Mouse (Mus musculus): ENCODE results near the gene Col20a1. TPM values are rescaled to one million over a fixed set of nuclear protein-coding genes. Genes with fewer than 3 reads are reported as not detected.

Gene Col20a1
- 0.33 and 0.74 TPM in 2 replicates for polyA plus RNA-seq (2014; fragmentation: Nextera tagmentation; extraction: Ambion mirVana)

GRCm38 (mm10) chr2:180986449-180986848 is at the start of gene Col20a1:
Gene Col20a1, plus strand, starts transcription at chr2:180986535.
- ATAC-seq (ENCODE audit: low FRiP score), result no peak
- H3K4me2 ChIP-seq (replicated peaks), result no peak within 1 kb of the TSS
- no peaks in the 10 kb centered on the region for H3K27me3 ChIP-seq (ENCODE audit: control insufficient read depth, insufficient read depth, low read length)
- no peak within 1 kb of the TSS for H3K27ac ChIP-seq
- no peak within 1 kb of the TSS for H3K9ac ChIP-seq
- WGBS, result 41% methylated on average over 2 of the region's 2 CpGs
- H3K9me3 ChIP-seq (ENCODE audit: control insufficient read depth, low read length), result no peaks in the 10 kb centered on the region
- H3K4me1 ChIP-seq (replicated peaks; ENCODE audit: control insufficient read depth, insufficient read depth, low read length), result peaks cover 5% of the 10 kb centered on the region; the same call in 1 of the 2 replicates
- DNase-seq (ENCODE audit: low spot score), result no peak
- H3K36me3 ChIP-seq (replicated peaks; ENCODE audit: control insufficient read depth, insufficient read depth), result peaks cover 22% of the 10 kb centered on the region
- no peak within 1 kb of the TSS for H3K4me3 ChIP-seq (replicated peaks; ENCODE audit: low read length)

DNA sequence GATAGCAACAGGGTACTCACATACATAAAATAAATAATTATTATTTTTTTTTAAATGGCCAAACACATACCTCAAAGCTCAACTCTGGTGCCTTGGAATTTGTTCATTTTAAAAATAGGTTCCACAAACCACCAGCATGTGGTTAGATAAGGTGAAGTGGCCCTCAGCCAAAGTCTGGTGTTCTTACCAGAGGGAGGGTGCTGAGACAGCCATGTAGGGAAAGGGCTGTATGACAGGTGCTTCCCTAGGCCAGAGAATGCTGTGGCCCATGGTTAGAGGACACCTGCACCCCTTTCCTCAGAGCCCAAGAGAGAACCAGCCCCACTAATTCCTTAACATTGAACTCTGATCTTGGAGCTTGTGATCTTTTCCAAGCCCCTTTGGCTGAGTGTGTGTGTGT is 46.1 kb upstream of the Col20a1 start:
- H3K27me3 ChIP-seq (ENCODE audit: control insufficient read depth, insufficient read depth, low read length), result no peaks in the 10 kb centered on the region
- no peaks in the 10 kb centered on the region for H3K4me1 ChIP-seq (replicated peaks; ENCODE audit: control insufficient read depth, insufficient read depth, low read length)
- no peak overlapping the region for H3K4me2 ChIP-seq (replicated peaks)
- no peak overlapping the region for H3K4me3 ChIP-seq (replicated peaks; ENCODE audit: low read length)
- no peak for DNase-seq (ENCODE audit: low spot score)
- no peak overlapping the region for H3K9ac ChIP-seq
- no peaks in the 10 kb centered on the region for H3K9me3 ChIP-seq (ENCODE audit: control insufficient read depth, low read length)
- no peak for ATAC-seq (ENCODE audit: low FRiP score)
- H3K27ac ChIP-seq, result no peak overlapping the region
- peaks cover 28% of the 10 kb centered on the region for H3K36me3 ChIP-seq (replicated peaks; ENCODE audit: control insufficient read depth, insufficient read depth)

DNA sequence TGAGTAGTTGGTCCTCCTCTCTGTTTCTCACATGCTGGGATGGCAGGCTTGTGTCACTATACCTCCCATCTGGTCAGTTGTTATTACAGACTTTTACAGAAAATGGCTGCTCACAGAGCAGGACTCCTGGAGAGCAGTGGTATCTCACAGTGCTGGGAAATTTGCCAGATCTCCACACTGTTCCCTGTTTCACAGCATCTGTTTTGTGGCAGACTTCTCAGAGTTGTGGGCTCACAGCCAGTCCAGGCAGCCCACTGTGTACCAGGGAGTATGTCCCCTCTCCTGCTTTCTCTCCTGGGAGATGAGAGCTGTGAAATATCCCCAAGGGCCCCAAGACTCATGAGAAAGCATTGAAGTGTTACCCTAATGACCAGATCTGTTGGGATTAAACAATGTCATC is 44.5 kb upstream of the Col20a1 start:
- peak overlapping the region; percentile 41; the same call in 1 of the 2 replicates for H3K27ac ChIP-seq
- no peak overlapping the region for H3K4me3 ChIP-seq (replicated peaks; ENCODE audit: low read length)
- no peak for DNase-seq (ENCODE audit: low spot score)
- no peaks in the 10 kb centered on the region for H3K9me3 ChIP-seq (ENCODE audit: control insufficient read depth, low read length)
- no peaks in the 10 kb centered on the region for H3K27me3 ChIP-seq (ENCODE audit: control insufficient read depth, insufficient read depth, low read length)
- ATAC-seq (ENCODE audit: low FRiP score), result no peak
- H3K4me1 ChIP-seq (replicated peaks; ENCODE audit: control insufficient read depth, insufficient read depth, low read length), result no peaks in the 10 kb centered on the region
- peaks cover 25% of the 10 kb centered on the region for H3K36me3 ChIP-seq (replicated peaks; ENCODE audit: control insufficient read depth, insufficient read depth)
- no peak overlapping the region for H3K4me2 ChIP-seq (replicated peaks)
- H3K9ac ChIP-seq, result no peak overlapping the region

GRCm38 (mm10) chr2:180949947-180950346 is 36.4 kb upstream of the Col20a1 start:
- ATAC-seq (ENCODE audit: low FRiP score) (no peak), DNase-seq (ENCODE audit: low spot score) (no peak)
- H3K27ac ChIP-seq, result no peak overlapping the region
- H3K4me1 ChIP-seq (replicated peaks; ENCODE audit: control insufficient read depth, insufficient read depth, low read length), result peaks cover 38% of the 10 kb centered on the region
- no peak overlapping the region for H3K9ac ChIP-seq
- H3K4me3 ChIP-seq (replicated peaks; ENCODE audit: low read length), result no peak overlapping the region
- H3K4me2 ChIP-seq (replicated peaks), result no peak overlapping the region
- H3K9me3 ChIP-seq (ENCODE audit: control insufficient read depth, low read length), result no peaks in the 10 kb centered on the region
- no peaks in the 10 kb centered on the region for H3K36me3 ChIP-seq (replicated peaks; ENCODE audit: control insufficient read depth, insufficient read depth)
- no peaks in the 10 kb centered on the region for H3K27me3 ChIP-seq (ENCODE audit: control insufficient read depth, insufficient read depth, low read length)
- 23% methylated on average over 1 of the region's 1 CpGs for WGBS

- peak; percentile 63 for DNase-seq (ENCODE audit: low spot score)
- Histone ChIP-seq H3K4me3 (replicated peaks; ENCODE audit: low read length) (peak overlapping the region; percentile 66), H3K9ac (peak overlapping the region; percentile 86), H3K4me1 (replicated peaks; ENCODE audit: control insufficient read depth, insufficient read depth, low read length) (peaks cover 38% of the 10 kb centered on the region), H3K9me3 (ENCODE audit: control insufficient read depth, low read length) (no peaks in the 10 kb centered on the region), H3K36me3 (replicated peaks; ENCODE audit: control insufficient read depth, insufficient read depth) (no peaks in the 10 kb centered on the region), H3K27ac (peak overlapping the region; percentile 92), H3K27me3 (ENCODE audit: control insufficient read depth, insufficient read depth, low read length) (no peaks in the 10 kb centered on the region), H3K4me2 (replicated peaks) (peak overlapping the region; percentile 83)
- WGBS, result 3% methylated on average over 9 of the region's 9 CpGs
- ATAC-seq (ENCODE audit: low FRiP score), result peak; percentile 62
These were observed 33.6 kb upstream of the Col20a1 start for GRCm38 (mm10) chr2:180952731-180953171.

DNA sequence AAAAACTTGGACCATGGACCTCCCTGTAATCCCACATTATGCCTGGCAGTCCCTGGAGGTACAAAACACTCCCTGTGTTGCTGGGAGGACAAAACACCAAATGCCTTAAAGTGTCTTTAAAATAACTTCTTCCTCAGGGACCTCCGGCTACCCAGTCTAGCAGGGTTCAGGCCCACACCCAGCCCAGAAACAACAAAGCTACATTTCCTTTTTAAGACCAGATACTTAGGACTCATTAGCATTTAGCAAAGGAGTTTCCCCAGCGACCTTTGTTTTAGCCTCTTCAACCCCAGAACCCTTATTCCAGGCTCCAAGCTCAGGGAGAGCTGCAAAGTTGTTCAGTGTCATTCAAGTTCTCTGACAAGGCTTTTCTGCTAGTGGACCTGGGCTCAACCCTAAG is 32.7 kb upstream of the Col20a1 start:
- no peaks in the 10 kb centered on the region for H3K36me3 ChIP-seq (replicated peaks; ENCODE audit: control insufficient read depth, insufficient read depth)
- H3K4me1 ChIP-seq (replicated peaks; ENCODE audit: control insufficient read depth, insufficient read depth, low read length), result peaks cover 38% of the 10 kb centered on the region
- DNase-seq (ENCODE audit: low spot score) (peak; percentile 28), ATAC-seq (ENCODE audit: low FRiP score) (no peak)
- H3K4me2 ChIP-seq (replicated peaks), result peak overlapping the region; percentile 83
- peak overlapping the region; percentile 86 for H3K9ac ChIP-seq
- 0% methylated on average over 2 of the region's 2 CpGs for WGBS
- peak overlapping the region; percentile 66 for H3K4me3 ChIP-seq (replicated peaks; ENCODE audit: low read length)
- peak overlapping the region; percentile 92 for H3K27ac ChIP-seq
- no peaks in the 10 kb centered on the region for H3K9me3 ChIP-seq (ENCODE audit: control insufficient read depth, low read length)
- no peaks in the 10 kb centered on the region for H3K27me3 ChIP-seq (ENCODE audit: control insufficient read depth, insufficient read depth, low read length)

DNA sequence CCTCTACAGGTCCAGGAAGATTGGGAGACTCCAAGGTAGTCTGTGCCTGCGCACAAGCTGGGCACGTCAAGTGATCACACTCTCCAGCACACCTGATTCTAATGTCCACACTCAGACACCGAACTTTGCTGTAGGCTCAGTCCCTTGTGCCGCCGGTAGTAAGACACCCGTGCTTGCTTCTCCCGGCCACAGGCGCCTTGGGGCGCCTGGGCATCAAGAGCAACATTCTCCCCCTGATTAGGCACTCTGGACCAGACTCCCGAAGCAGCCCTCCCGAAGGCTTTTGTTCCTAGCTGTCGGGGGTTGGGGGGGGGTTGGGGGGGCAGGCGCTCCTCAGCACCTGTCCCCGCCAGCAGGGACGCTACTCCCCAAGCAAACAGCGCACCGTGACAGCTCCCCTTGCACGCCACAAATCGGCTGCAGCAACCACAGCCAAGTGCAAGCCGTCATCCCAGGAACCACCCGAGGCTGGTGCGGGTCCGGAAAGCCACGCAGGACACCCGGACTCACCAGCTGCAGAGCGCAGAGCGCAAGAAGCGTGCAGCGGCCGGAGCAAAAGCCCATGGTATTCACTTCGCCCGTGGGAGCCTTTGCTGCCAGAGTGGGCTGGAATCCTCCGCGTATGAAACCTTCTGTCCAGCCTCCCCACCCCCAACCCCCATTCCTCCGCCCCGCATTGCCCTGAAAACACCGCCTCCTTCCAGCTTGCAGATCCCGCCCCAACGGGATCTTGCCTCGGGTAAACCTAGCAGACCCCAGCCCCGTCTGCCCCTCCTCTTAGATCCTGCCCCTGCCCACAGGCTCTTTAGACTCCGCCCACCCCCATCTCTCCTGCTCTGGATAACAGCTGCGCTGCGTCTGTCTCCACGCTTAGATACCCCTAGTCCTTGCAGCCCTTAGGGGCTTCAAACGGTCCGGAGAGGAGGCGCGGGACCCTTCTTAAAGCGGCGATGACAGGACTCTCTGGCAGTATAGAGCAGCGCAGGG is 32.0 kb upstream of the Col20a1 start, which contains the start of gene Nkain4:
Nkain4 (minus strand) TSS at position 639 of the 987 bp plus-strand sequence.
- no peaks in the 10 kb centered on the region for H3K27me3 ChIP-seq (ENCODE audit: control insufficient read depth, insufficient read depth, low read length)
- DNase-seq (ENCODE audit: low spot score), result peak; percentile 80
- H3K4me2 ChIP-seq (replicated peaks), result peak within 1 kb of the TSS; percentile 83
- no peaks in the 10 kb centered on the region for H3K9me3 ChIP-seq (ENCODE audit: control insufficient read depth, low read length)
- peak; percentile 93 for ATAC-seq (ENCODE audit: low FRiP score)
- peak within 1 kb of the TSS; percentile 92 for H3K27ac ChIP-seq
- no peaks in the 10 kb centered on the region for H3K36me3 ChIP-seq (replicated peaks; ENCODE audit: control insufficient read depth, insufficient read depth)
- peak within 1 kb of the TSS; percentile 86 for H3K9ac ChIP-seq
- H3K4me3 ChIP-seq (replicated peaks; ENCODE audit: low read length), result peak within 1 kb of the TSS; percentile 66
- peaks cover 36% of the 10 kb centered on the region for H3K4me1 ChIP-seq (replicated peaks; ENCODE audit: control insufficient read depth, insufficient read depth, low read length)
- WGBS, result under 1% methylated on average over 52 of the region's 52 CpGs

DNA sequence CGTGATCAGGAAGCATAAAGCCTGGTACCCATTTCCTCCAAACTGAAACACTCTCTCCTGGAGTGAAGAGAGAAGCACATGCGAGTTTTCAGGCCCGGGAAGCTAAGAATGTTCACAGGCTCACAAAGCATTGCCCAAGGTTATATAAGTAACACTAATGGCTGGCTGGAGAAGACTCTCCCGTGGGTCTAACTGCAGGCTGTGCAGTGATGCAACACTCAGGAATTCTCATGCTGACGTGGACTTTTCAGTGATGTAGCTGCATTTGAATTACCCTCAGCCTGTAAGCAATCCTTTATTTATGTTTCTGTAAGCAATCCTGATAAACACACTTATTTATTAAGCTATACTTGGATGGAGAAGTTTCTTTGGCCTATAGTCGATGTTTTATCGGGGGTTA is 26.7 kb upstream of the Col20a1 start:
- Histone ChIP-seq H3K4me3 (replicated peaks; ENCODE audit: low read length) (no peak overlapping the region), H3K36me3 (replicated peaks; ENCODE audit: control insufficient read depth, insufficient read depth) (no peaks in the 10 kb centered on the region), H3K9ac (no peak overlapping the region), H3K4me1 (replicated peaks; ENCODE audit: control insufficient read depth, insufficient read depth, low read length) (no peaks in the 10 kb centered on the region; the same call in 1 of the 2 replicates), H3K27ac (no peak overlapping the region), H3K4me2 (replicated peaks) (no peak overlapping the region), H3K9me3 (ENCODE audit: control insufficient read depth, low read length) (no peaks in the 10 kb centered on the region), H3K27me3 (ENCODE audit: control insufficient read depth, insufficient read depth, low read length) (no peaks in the 10 kb centered on the region)
- no peak for DNase-seq (ENCODE audit: low spot score)
- 79% methylated on average over 7 of the region's 7 CpGs for WGBS
- ATAC-seq (ENCODE audit: low FRiP score), result no peak

- Histone ChIP-seq H3K4me1 (replicated peaks; ENCODE audit: control insufficient read depth, insufficient read depth, low read length) (no peaks in the 10 kb centered on the region; the same call in 1 of the 2 replicates), H3K9ac (no peak overlapping the region), H3K4me3 (replicated peaks; ENCODE audit: low read length) (no peak overlapping the region), H3K36me3 (replicated peaks; ENCODE audit: control insufficient read depth, insufficient read depth) (no peaks in the 10 kb centered on the region), H3K27ac (no peak overlapping the region), H3K27me3 (ENCODE audit: control insufficient read depth, insufficient read depth, low read length) (no peaks in the 10 kb centered on the region), H3K9me3 (ENCODE audit: control insufficient read depth, low read length) (no peaks in the 10 kb centered on the region), H3K4me2 (replicated peaks) (no peak overlapping the region)
- DNase-seq (ENCODE audit: low spot score) (no peak), ATAC-seq (ENCODE audit: low FRiP score) (no peak)
- WGBS, result 83% methylated on average over 3 of the region's 3 CpGs
These were observed 26.1 kb upstream of the Col20a1 start for GRCm38 (mm10) chr2:180960187-180960586.

Measured in hindbrain, embryonic 14.5 days (tissue).